Mouse (Mus musculus): ENCODE results near the gene Nid1. TPM values are rescaled to one million over a fixed set of nuclear protein-coding genes. Genes with fewer than 3 reads are reported as not detected.
"Not testable (repeated sequence)": the region's sequence is repeated elsewhere in the genome, so short reads cannot be mapped to it uniquely, and the experiment has no call there.

Nid1 gene
- polyA plus RNA-seq, 1 experiment: 0.88 TPM

DNA sequence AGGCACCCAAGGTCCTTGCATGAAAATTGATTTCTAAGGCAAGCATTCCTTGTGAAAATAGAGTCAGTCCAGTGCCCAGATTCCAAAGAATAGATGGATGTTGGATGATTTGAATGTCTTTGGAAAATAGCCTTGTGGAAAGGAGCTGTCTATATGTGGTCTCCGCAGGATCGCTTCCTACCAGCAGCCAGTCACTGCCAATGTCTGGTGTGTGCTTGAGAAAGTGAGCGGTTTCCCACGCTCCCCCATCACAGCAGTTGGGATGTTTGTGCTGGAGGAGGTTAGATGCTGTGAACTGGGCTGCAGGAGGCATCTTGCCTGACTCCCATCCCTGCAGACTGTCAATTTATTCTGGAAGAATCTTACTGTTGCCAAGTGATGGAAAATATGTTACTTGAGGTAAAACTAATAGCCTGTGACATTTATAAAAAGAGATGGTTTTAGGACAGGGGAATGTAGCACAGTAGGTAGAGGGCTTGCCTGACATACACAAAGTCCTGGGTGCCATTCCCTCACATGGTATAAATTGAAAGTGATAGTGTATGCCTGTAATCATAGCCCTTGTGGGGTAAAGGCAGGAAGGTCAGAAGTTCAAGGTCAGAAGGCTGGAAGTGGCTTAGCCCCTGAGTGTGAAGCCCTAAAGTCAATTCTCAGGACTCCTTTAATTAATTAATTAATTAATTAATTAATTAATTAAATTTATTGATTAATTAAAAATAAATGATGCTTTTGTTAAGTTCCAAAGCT lies 24.3 kb downstream of the Nid1 start:
- no peaks in the 10 kb centered on the region for H3K4me1 ChIP-seq (ENCODE audit: control insufficient read depth, insufficient read depth, low read length)
- no peak overlapping the region for H3K27ac ChIP-seq (ENCODE audit: insufficient read depth, low read depth, low read length)
- H3K4me3 ChIP-seq (ENCODE audit: insufficient read depth, low read length): no peak overlapping the region
- TF ChIP-seq CTCF (IDR thresholded peaks at IDR 0.05; ENCODE audit: low read depth, low read length): no peak
- no peak for TF ChIP-seq POLR2A (IDR thresholded peaks at IDR 0.05; ENCODE audit: borderline replicate concordance, low read depth, low read length)

DNA sequence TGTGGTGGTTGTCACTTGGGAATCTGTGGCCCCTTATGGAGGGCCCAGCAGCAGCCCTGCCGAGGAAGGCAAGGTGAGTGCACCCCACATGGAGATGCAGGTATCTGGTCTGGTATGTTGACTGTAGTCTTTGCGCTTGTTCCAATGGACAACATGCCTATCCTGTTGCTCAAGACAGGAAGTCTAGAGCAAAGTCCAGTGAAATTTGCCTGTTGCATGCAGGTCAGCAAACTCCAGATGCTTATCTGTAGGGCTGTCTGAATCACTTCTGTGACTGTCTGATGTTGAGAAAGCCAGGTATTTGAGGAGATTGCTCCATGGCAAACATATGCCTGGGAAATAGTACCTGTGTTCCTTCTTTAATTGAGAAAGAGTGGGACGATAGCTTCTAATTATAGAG lies 26.6 kb downstream of the Nid1 start:
- Histone ChIP-seq H3K4me3 (ENCODE audit: insufficient read depth, low read length) (no peak overlapping the region), H3K27ac (ENCODE audit: insufficient read depth, low read depth, low read length) (no peak overlapping the region), H3K4me1 (ENCODE audit: control insufficient read depth, insufficient read depth, low read length) (no peaks in the 10 kb centered on the region)
- TF ChIP-seq POLR2A (IDR thresholded peaks at IDR 0.05; ENCODE audit: borderline replicate concordance, low read depth, low read length): no peak
- no peak for TF ChIP-seq CTCF (IDR thresholded peaks at IDR 0.05; ENCODE audit: low read depth, low read length)

- not testable (repeated sequence) for H3K27ac ChIP-seq (ENCODE audit: insufficient read depth, low read depth, low read length); H3K4me1 ChIP-seq (ENCODE audit: control insufficient read depth, insufficient read depth, low read length); H3K4me3 ChIP-seq (ENCODE audit: insufficient read depth, low read length)
These were observed 29.9 kb downstream of the Nid1 start for GRCm38 (mm10) chr13:13467249-13467648.

DNA sequence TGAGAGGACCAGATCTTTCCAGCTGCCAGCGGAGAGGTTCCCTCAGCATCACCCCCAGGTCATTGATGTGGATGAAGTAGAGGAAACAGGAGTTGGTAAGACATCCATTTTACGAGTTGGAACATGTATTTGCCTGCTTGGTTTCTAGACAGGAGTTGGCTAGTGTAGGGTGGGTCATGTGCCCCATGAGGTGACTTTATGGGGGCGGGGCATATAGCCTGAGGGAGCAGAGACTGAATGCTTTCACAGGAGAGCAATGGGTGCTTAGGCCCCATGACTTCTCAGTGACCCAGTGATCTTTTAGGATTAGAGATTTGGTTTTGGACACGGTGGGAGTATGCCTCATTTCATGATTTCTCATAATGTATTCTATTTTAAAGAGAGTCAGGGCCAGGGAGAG lies 31.2 kb downstream of the Nid1 start:
- TF ChIP-seq CTCF (IDR thresholded peaks at IDR 0.05; ENCODE audit: low read depth, low read length): no peak
- no peak for TF ChIP-seq POLR2A (IDR thresholded peaks at IDR 0.05; ENCODE audit: borderline replicate concordance, low read depth, low read length)
- no peak overlapping the region for H3K27ac ChIP-seq (ENCODE audit: insufficient read depth, low read depth, low read length)
- no peaks in the 10 kb centered on the region for H3K4me1 ChIP-seq (ENCODE audit: control insufficient read depth, insufficient read depth, low read length)
- H3K4me3 ChIP-seq (ENCODE audit: insufficient read depth, low read length): no peak overlapping the region

DNA sequence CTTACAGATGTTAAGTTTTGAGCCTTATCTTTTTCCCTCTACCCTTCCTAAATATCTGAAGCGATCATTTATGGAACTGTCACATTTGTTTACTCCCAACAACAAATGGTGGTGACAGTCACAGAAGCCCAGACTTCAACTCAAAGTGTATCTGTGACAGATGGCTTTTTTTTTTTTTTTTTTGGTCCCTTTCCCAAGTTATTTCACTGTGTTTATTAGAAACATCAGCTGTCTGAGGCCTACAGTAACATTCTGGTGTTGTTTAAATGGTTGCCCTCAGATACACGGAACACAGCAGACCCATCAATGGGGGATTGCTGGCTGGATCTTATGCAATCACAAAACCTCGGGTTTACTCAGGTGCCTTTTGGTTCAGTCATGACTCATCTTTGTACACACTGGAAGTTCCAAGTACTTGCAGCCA lies 34.0 kb downstream of the Nid1 start:
- H3K27ac ChIP-seq (ENCODE audit: insufficient read depth, low read depth, low read length): no peak overlapping the region
- TF ChIP-seq POLR2A (IDR thresholded peaks at IDR 0.05; ENCODE audit: borderline replicate concordance, low read depth, low read length) (no peak), CTCF (IDR thresholded peaks at IDR 0.05; ENCODE audit: low read depth, low read length) (no peak)
- no peak overlapping the region for H3K4me3 ChIP-seq (ENCODE audit: insufficient read depth, low read length)
- no peaks in the 10 kb centered on the region for H3K4me1 ChIP-seq (ENCODE audit: control insufficient read depth, insufficient read depth, low read length)

DNA sequence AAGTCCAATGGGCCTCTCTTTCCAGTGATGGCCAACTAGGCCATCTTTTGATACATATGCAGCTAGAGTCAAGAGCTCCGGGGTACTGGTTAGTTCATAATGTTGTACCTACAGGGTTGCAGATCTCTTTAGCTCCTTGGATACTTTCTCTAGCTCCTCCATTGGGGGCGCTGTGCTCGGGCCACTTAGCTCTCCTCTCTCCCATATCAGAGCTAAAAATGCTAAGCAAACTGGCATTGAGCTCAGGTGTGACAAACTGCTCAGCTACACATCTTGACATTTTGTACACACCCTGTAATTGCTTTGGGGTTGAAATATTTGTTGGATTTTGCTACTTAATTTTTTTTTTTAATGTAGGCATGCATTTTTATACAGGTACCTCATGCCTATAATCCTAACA lies 37.1 kb downstream of the Nid1 start:
- not testable (repeated sequence) for H3K27ac ChIP-seq (ENCODE audit: insufficient read depth, low read depth, low read length); H3K4me1 ChIP-seq (ENCODE audit: control insufficient read depth, insufficient read depth, low read length)

DNA sequence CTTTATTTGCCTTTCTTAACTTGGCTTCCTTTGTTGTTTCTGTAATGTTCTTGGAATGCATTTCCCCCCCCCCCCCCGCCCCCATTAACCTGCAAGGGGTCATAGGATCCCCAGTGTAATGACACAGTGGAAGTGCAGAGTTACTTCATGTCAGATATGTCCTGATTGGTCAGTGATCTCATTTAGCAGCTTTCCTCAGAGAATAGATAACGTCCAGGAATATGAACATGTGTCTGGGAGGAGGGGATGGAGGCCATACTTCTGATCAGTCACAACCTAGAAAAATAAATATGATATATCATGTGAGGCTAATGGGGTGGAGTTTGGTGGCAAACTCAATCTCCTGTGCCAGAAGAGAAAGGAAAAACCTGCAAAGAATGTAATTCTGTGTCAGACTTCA lies 37.6 kb downstream of the Nid1 start:
- H3K27ac ChIP-seq (ENCODE audit: insufficient read depth, low read depth, low read length): no peak overlapping the region
- TF ChIP-seq POLR2A (IDR thresholded peaks at IDR 0.05; ENCODE audit: borderline replicate concordance, low read depth, low read length): no peak
- no peak for TF ChIP-seq CTCF (IDR thresholded peaks at IDR 0.05; ENCODE audit: low read depth, low read length)
- no peaks in the 10 kb centered on the region for H3K4me1 ChIP-seq (ENCODE audit: control insufficient read depth, insufficient read depth, low read length)

More for the DNA sequence above, 37.1 kb downstream of the Nid1 start:
- not testable (repeated sequence) for H3K4me3 ChIP-seq (ENCODE audit: insufficient read depth, low read length)

DNA sequence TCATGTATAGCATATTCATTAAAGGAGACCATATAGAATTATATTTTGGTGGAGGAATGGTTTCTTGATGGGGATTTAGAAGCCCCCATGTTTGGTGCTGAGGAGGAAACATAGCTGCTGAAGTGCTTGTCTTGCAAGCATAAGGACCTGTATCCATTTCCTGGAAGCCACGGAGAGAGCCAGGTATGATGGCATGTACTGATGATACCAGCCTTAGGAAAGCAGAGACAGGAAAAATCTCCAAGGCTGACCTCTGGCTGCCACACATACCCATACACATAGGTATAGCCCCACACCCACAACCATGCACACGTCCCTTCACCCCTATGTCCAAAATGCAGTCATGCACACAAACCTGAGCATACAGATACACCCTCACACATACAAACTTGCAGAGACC lies 39.2 kb downstream of the Nid1 start:
- Histone ChIP-seq H3K4me1 (ENCODE audit: control insufficient read depth, insufficient read depth, low read length) (no peaks in the 10 kb centered on the region), H3K27ac (ENCODE audit: insufficient read depth, low read depth, low read length) (no peak overlapping the region), H3K4me3 (ENCODE audit: insufficient read depth, low read length) (no peak overlapping the region)
- TF ChIP-seq CTCF (IDR thresholded peaks at IDR 0.05; ENCODE audit: low read depth, low read length): no peak
- TF ChIP-seq POLR2A (IDR thresholded peaks at IDR 0.05; ENCODE audit: borderline replicate concordance, low read depth, low read length): no peak

More for the DNA sequence above, 37.6 kb downstream of the Nid1 start:
- H3K4me3 ChIP-seq (ENCODE audit: insufficient read depth, low read length): no peak overlapping the region

GRCm38 (mm10) chr13:13477046-13477445 lies 39.7 kb downstream of the Nid1 start:
- TF ChIP-seq CTCF (IDR thresholded peaks at IDR 0.05; ENCODE audit: low read depth, low read length) (no peak), POLR2A (IDR thresholded peaks at IDR 0.05; ENCODE audit: borderline replicate concordance, low read depth, low read length) (no peak)
- no peaks in the 10 kb centered on the region for H3K4me1 ChIP-seq (ENCODE audit: control insufficient read depth, insufficient read depth, low read length)
- H3K4me3 ChIP-seq (ENCODE audit: insufficient read depth, low read length): no peak overlapping the region
- no peak overlapping the region for H3K27ac ChIP-seq (ENCODE audit: insufficient read depth, low read depth, low read length)

DNA sequence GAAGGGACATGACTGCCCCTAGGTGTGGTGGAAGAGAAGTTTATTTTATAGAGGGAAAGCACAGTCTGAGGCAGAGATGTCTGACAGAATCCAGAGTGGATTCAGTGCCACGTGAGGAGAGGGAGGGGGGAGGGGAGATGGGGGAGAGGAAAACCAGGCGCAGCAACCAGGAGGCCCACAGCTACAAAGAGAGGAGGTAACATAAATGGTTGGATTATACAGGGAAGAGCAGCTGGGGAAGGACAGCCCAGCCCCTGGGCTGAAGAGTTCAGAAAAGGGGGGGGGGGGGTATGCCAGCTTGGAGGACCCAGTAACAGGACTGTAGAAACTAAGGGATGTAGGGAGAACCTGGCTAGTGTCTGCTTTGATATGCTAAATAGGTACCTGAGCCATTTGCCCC lies 42.6 kb downstream of the Nid1 start:
- no peaks in the 10 kb centered on the region for H3K4me1 ChIP-seq (ENCODE audit: control insufficient read depth, insufficient read depth, low read length)
- no peak overlapping the region for H3K4me3 ChIP-seq (ENCODE audit: insufficient read depth, low read length)
- TF ChIP-seq CTCF (IDR thresholded peaks at IDR 0.05; ENCODE audit: low read depth, low read length): no peak
- TF ChIP-seq POLR2A (IDR thresholded peaks at IDR 0.05; ENCODE audit: borderline replicate concordance, low read depth, low read length): no peak
- H3K27ac ChIP-seq (ENCODE audit: insufficient read depth, low read depth, low read length): no peak overlapping the region

GRCm38 (mm10) chr13:13481033-13481432 lies 43.7 kb downstream of the Nid1 start:
- Histone ChIP-seq H3K27ac (ENCODE audit: insufficient read depth, low read depth, low read length) (no peak overlapping the region), H3K4me3 (ENCODE audit: insufficient read depth, low read length) (no peak overlapping the region), H3K4me1 (ENCODE audit: control insufficient read depth, insufficient read depth, low read length) (no peaks in the 10 kb centered on the region)
- TF ChIP-seq CTCF (IDR thresholded peaks at IDR 0.05; ENCODE audit: low read depth, low read length) (no peak), POLR2A (IDR thresholded peaks at IDR 0.05; ENCODE audit: borderline replicate concordance, low read depth, low read length) (no peak)

All from bone marrow macrophage, adult 2 months (primary cell).